Mouse (Mus musculus): ENCODE measurements around the gene Nr4a1.

DNA sequence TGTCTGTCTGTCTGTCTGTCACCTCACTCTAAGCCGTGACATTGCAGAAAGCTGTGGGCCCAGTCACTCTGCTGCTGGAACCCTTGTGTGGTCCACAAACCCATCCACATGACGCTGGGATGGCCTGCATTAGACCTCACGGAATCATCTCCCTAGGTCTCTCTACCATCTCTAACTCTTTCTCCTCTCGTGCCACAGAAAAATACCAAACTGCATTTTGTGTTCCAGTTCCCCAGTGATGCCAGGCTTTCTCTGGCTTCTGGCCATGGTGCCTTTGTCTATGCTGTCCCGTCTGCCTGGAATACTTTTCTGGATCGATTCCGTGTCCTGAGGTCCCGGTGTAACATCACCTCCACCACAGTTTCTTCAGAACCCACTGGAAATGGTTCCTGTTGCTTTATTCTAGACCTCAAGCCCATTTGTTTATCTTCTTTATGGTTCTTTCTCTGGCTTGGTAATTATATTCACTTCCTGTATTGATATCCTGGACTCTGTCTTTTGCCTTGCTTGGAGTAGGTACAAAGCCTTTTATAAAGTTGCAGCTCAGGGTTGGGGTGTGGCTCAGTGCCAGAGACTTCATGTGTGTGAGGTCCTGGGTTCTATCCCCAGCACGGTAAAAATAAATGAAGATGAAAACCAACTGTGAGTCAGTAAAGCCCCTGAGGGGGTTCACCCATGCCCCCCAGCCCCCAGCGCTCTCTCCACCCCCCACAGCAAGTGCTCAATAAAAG is 19.3 kb upstream of the Nr4a1 start:
- TF ChIP-seq POLR2A (IDR thresholded peaks at IDR 0.05; ENCODE audit: insufficient read depth, low read depth, low read length) (no peak), EP300 (IDR thresholded peaks at IDR 0.05; ENCODE audit: insufficient read depth, low read depth, low read length) (no peak), CTCF (IDR thresholded peaks at IDR 0.05) (no peak)

Data from heart, adult 2 months (tissue).